Mouse (Mus musculus) B cell, adult 2 months (primary cell): ENCODE results near the gene 4931428L18Rik.

Experiments used
- DNase-seq, 2 experiments: peaks; one replicate each; pipeline ENCODE4 v3.0.0; 2022

The 4931428L18Rik gene

GRCm38 (mm10) chr1:31150546-31150945 is 71.9 kb downstream of the 4931428L18Rik start:
- DNase-seq: no peak

GRCm38 (mm10) chr1:31149671-31150070 is 72.8 kb downstream of the 4931428L18Rik start:
- DNase-seq: no peak

GRCm38 (mm10) chr1:31143571-31143970 is 78.9 kb downstream of the 4931428L18Rik start:
- DNase-seq: no peak

GRCm38 (mm10) chr1:31142288-31143094 is 80.0 kb downstream of the 4931428L18Rik start:
- DNase-seq: no peak

- no peak for DNase-seq
Observed at GRCm38 (mm10) chr1:31138387-31138786, 84.1 kb downstream of the 4931428L18Rik start.

GRCm38 (mm10) chr1:31113466-31113865 is 109.0 kb downstream of the 4931428L18Rik start:
- no peak for DNase-seq

GRCm38 (mm10) chr1:31107961-31108360 is 114.5 kb downstream of the 4931428L18Rik start:
- DNase-seq: no peak

GRCm38 (mm10) chr1:31102863-31103657 is 119.4 kb downstream of the 4931428L18Rik start:
- DNase-seq: no peak

- DNase-seq: no peak
Observed at GRCm38 (mm10) chr1:31102280-31102679, 120.2 kb downstream of the 4931428L18Rik start.

GRCm38 (mm10) chr1:31097208-31097607 is 125.3 kb downstream of the 4931428L18Rik start:
- DNase-seq: no peak

GRCm38 (mm10) chr1:31096466-31096793 is 126.1 kb downstream of the 4931428L18Rik start:
- no peak for DNase-seq

- DNase-seq: no peak
Observed at GRCm38 (mm10) chr1:31095706-31096465, 126.6 kb downstream of the 4931428L18Rik start.

GRCm38 (mm10) chr1:31094792-31095191 is 127.7 kb downstream of the 4931428L18Rik start:
- DNase-seq: no peak

GRCm38 (mm10) chr1:31093939-31094338 is 128.5 kb downstream of the 4931428L18Rik start:
- DNase-seq: no peak

- DNase-seq: no peak
Observed at GRCm38 (mm10) chr1:31088686-31089085, 133.8 kb downstream of the 4931428L18Rik start.

- DNase-seq: no peak
Observed at GRCm38 (mm10) chr1:31072523-31073370, 149.7 kb downstream of the 4931428L18Rik start.

- no peak for DNase-seq
Observed at GRCm38 (mm10) chr1:31071209-31071608, 151.3 kb downstream of the 4931428L18Rik start.

- no peak for DNase-seq
Observed at GRCm38 (mm10) chr1:31064817-31065740, 157.4 kb downstream of the 4931428L18Rik start.

- no peak for DNase-seq
Observed at GRCm38 (mm10) chr1:31059806-31060205, 162.7 kb downstream of the 4931428L18Rik start.

GRCm38 (mm10) chr1:31058861-31059351 is 163.6 kb downstream of the 4931428L18Rik start:
- no peak for DNase-seq

GRCm38 (mm10) chr1:31058196-31058595 is 164.3 kb downstream of the 4931428L18Rik start:
- no peak for DNase-seq
